Mouse (Mus musculus): ENCODE results near the gene Mettl3.

The Mettl3 gene

GRCm38 (mm10) chr14:52284191-52284590 is 20.7 kb downstream of the Mettl3 start:
- DNase-seq (ENCODE audit: low spot score), result no peak

GRCm38 (mm10) chr14:52283629-52284028 is 21.3 kb downstream of the Mettl3 start:
- DNase-seq (ENCODE audit: low spot score), result no peak

GRCm38 (mm10) chr14:52279747-52280120 is 25.2 kb downstream of the Mettl3 start:
- DNase-seq (ENCODE audit: low spot score), result no peak

- peak; percentile 98 for DNase-seq (ENCODE audit: low spot score)
Measured at GRCm38 (mm10) chr14:52278932-52279746, 25.8 kb downstream of the Mettl3 start, which contains the start of the genes Tox4 and Rab2b. Tox4 (plus strand) TSS chr14:52279146. Rab2b (minus strand) TSS chr14:52279545.

GRCm38 (mm10) chr14:52277210-52277609 is 27.7 kb downstream of the Mettl3 start:
- DNase-seq (ENCODE audit: low spot score), result no peak

- DNase-seq (ENCODE audit: low spot score), result no peak
Measured at GRCm38 (mm10) chr14:52272781-52273180, 32.1 kb downstream of the Mettl3 start.

GRCm38 (mm10) chr14:52257484-52258213 is 47.3 kb downstream of the Mettl3 start, which contains the start of gene Chd8:
Chd8 (minus strand) TSS chr14:52257780.
- DNase-seq (ENCODE audit: low spot score), result peak; percentile 98

GRCm38 (mm10) chr14:52256311-52257175 is 48.4 kb downstream of the Mettl3 start:
- DNase-seq (ENCODE audit: low spot score), result no peak

GRCm38 (mm10) chr14:52246129-52246528 is 58.8 kb downstream of the Mettl3 start:
- no peak for DNase-seq (ENCODE audit: low spot score)
